Mouse (Mus musculus): ENCODE results near the gene Col4a3. TPM values are rescaled to one million over a fixed set of nuclear protein-coding genes. Genes with fewer than 3 reads are reported as not detected.

Col4a3 gene
- total RNA-seq, 2 experiments from 2014 or later, result 0.67 to 1.2 TPM

- no peak for DNase-seq
- intact Hi-C loops (cut with DNase I), result no loop called here
- no peak overlapping the region for H3K27ac ChIP-seq
- no peak overlapping the region for H3K4me3 ChIP-seq
- no peak for TF ChIP-seq CTCF (IDR thresholded peaks at IDR 0.05)
These were observed 9.4 kb upstream of the Col4a3 start for GRCm38 (mm10) chr1:82577339-82577738.

GRCm38 (mm10) chr1:82577915-82578314, 8.8 kb upstream of the Col4a3 start:
- H3K4me3 ChIP-seq, result no peak overlapping the region
- intact Hi-C loops (cut with DNase I), result no loop called here
- no peak for TF ChIP-seq CTCF (IDR thresholded peaks at IDR 0.05)
- H3K27ac ChIP-seq, result peak overlapping the region; percentile 20; the same call in 1 of the 2 replicates
- DNase-seq, result peak; percentile 53

GRCm38 (mm10) chr1:82578320-82578719, 8.4 kb upstream of the Col4a3 start:
- H3K4me3 ChIP-seq, result no peak overlapping the region
- no peak for TF ChIP-seq CTCF (IDR thresholded peaks at IDR 0.05)
- DNase-seq, result no peak
- intact Hi-C loops (cut with DNase I), result no loop called here
- H3K27ac ChIP-seq, result peak overlapping the region; percentile 20; the same call in 1 of the 2 replicates

GRCm38 (mm10) chr1:82585981-82586380, 740 bp upstream of the Col4a3 start:
- Histone ChIP-seq H3K27ac (peak overlapping the region; percentile 72), H3K4me3 (peak overlapping the region; percentile 72)
- intact Hi-C loops (cut with DNase I), result no loop called here
- TF ChIP-seq CTCF (IDR thresholded peaks at IDR 0.05), result no peak
- DNase-seq, result no peak

- Histone ChIP-seq H3K27ac (no peak overlapping the region), H3K4me3 (no peak overlapping the region)
- peak; percentile 15 for DNase-seq
- intact Hi-C loops (cut with DNase I), result no loop called here
- TF ChIP-seq CTCF (IDR thresholded peaks at IDR 0.05), result no peak
These were observed 3.5 kb downstream of the Col4a3 start for GRCm38 (mm10) chr1:82590266-82590665.

GRCm38 (mm10) chr1:82596864-82597596, 10.3 kb downstream of the Col4a3 start:
- intact Hi-C loops (cut with DNase I), result no loop called here
- peak; percentile 34 for DNase-seq
- H3K4me3 ChIP-seq, result no peak overlapping the region
- TF ChIP-seq CTCF (IDR thresholded peaks at IDR 0.05), result no peak
- no peak overlapping the region for H3K27ac ChIP-seq

- intact Hi-C loops (cut with DNase I), result no loop called here
- DNase-seq, result no peak
- no peak for TF ChIP-seq CTCF (IDR thresholded peaks at IDR 0.05)
- Histone ChIP-seq H3K27ac (no peak overlapping the region), H3K4me3 (no peak overlapping the region)
These were observed 16.7 kb downstream of the Col4a3 start for GRCm38 (mm10) chr1:82603198-82603950.

- H3K4me3 ChIP-seq, result no peak overlapping the region
- intact Hi-C loops (cut with DNase I), result no loop called here
- TF ChIP-seq CTCF (IDR thresholded peaks at IDR 0.05), result no peak
- DNase-seq, result no peak
- no peak overlapping the region for H3K27ac ChIP-seq
These were observed 18.6 kb downstream of the Col4a3 start for GRCm38 (mm10) chr1:82605347-82605746.

GRCm38 (mm10) chr1:82605856-82606255, 19.1 kb downstream of the Col4a3 start:
- H3K27ac ChIP-seq, result no peak overlapping the region
- no peak for DNase-seq
- intact Hi-C loops (cut with DNase I), result no loop called here
- no peak overlapping the region for H3K4me3 ChIP-seq
- TF ChIP-seq CTCF (IDR thresholded peaks at IDR 0.05), result no peak

- Histone ChIP-seq H3K4me3 (peak overlapping the region; percentile 28), H3K27ac (peak overlapping the region; percentile 66)
- intact Hi-C loops (cut with DNase I), result no loop called here
- TF ChIP-seq CTCF (IDR thresholded peaks at IDR 0.05), result no peak
- DNase-seq, result no peak
These were observed 22.0 kb downstream of the Col4a3 start for GRCm38 (mm10) chr1:82608646-82609262.

- no peak for DNase-seq
- Histone ChIP-seq H3K4me3 (0 out of 2 replicates have a peak overlapping the region, but pooled peaks have one; percentile 5), H3K27ac (no peak overlapping the region)
- TF ChIP-seq CTCF (IDR thresholded peaks at IDR 0.05), result no peak
- intact Hi-C loops (cut with DNase I), result no loop called here
These were observed 25.4 kb downstream of the Col4a3 start for GRCm38 (mm10) chr1:82612061-82612660.

GRCm38 (mm10) chr1:82618001-82618400, 31.3 kb downstream of the Col4a3 start:
- intact Hi-C loops (cut with DNase I), result no loop called here
- no peak for DNase-seq
- no peak for TF ChIP-seq CTCF (IDR thresholded peaks at IDR 0.05)
- H3K4me3 ChIP-seq, result no peak overlapping the region
- no peak overlapping the region for H3K27ac ChIP-seq

- H3K4me3 ChIP-seq, result no peak overlapping the region
- no peak for TF ChIP-seq CTCF (IDR thresholded peaks at IDR 0.05)
- no peak overlapping the region for H3K27ac ChIP-seq
- intact Hi-C loops (cut with DNase I), result no loop called here
- no peak for DNase-seq
These were observed 31.9 kb downstream of the Col4a3 start for GRCm38 (mm10) chr1:82618592-82618991.

Data from gastrocnemius, adult 2 months (tissue).